Mouse (Mus musculus): ENCODE measurements around the gene Phf12. TPM values are rescaled to one million over a fixed set of nuclear protein-coding genes. Genes with fewer than 3 reads are reported as not detected.

The Phf12 gene
- polyA plus RNA-seq, 1 experiment from 2014 or later = 15.4 TPM

DNA sequence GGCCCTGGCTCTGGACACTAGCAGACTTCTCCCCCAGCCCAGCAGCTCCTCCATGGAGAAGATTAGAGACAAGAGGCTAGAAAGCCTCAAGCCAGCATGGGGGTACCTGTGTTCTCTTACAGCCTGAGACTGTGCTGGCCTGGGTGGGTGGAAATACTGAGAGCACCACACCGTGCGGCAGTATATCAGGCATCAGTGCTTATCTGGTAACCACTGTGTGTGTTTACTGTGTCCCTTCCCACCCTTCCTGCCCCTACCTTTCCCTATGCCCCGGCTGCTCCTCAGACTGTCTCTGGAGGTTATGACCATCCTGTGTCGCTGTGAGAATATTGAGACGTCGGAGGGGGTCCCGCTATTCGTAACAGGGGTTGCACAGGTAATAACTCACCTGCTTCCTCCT, 70.5 kb downstream of the Phf12 start:
- no peak overlapping the region for H3K4me2 ChIP-seq (replicated peaks)
- H3K36me3 ChIP-seq (replicated peaks; ENCODE audit: control insufficient read depth, insufficient read depth) = peaks cover 83% of the 10 kb centered on the region
- H3K9ac ChIP-seq = no peak overlapping the region
- ATAC-seq (ENCODE audit: low FRiP score) (no peak), DNase-seq (ENCODE audit: low spot score) (no peak)
- H3K27ac ChIP-seq = no peak overlapping the region
- H3K27me3 ChIP-seq (ENCODE audit: control insufficient read depth, insufficient read depth, low read length) = no peaks in the 10 kb centered on the region
- WGBS = 89% methylated on average over 8 of the region's 8 CpGs
- no peak overlapping the region for H3K4me3 ChIP-seq (replicated peaks; ENCODE audit: low read length)
- H3K4me1 ChIP-seq (replicated peaks; ENCODE audit: control insufficient read depth, insufficient read depth, low read length) = no peaks in the 10 kb centered on the region
- H3K9me3 ChIP-seq (ENCODE audit: control insufficient read depth, low read length) = no peaks in the 10 kb centered on the region

DNA sequence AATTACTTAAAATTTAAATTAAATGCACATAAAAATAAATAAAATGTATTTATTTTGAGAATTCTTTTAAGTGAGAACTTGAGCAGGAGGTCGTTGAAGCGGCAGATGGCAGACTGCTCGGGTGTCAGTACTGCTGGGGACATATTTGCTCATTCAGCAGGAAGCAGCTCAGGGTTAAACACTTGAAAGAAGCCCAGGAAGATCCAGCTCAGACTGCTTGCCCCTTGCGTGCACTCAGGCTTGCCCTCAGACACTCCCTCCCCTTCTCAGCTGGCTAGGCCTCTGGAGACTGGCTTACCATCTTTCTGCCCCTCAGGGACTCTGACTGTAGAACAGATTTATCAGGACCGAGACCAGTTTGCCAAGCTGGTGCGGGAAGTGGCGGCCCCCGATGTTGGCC, 74.4 kb downstream of the Phf12 start:
- 80% methylated on average over 8 of the region's 8 CpGs for whole genome bisulfite sequencing

DNA sequence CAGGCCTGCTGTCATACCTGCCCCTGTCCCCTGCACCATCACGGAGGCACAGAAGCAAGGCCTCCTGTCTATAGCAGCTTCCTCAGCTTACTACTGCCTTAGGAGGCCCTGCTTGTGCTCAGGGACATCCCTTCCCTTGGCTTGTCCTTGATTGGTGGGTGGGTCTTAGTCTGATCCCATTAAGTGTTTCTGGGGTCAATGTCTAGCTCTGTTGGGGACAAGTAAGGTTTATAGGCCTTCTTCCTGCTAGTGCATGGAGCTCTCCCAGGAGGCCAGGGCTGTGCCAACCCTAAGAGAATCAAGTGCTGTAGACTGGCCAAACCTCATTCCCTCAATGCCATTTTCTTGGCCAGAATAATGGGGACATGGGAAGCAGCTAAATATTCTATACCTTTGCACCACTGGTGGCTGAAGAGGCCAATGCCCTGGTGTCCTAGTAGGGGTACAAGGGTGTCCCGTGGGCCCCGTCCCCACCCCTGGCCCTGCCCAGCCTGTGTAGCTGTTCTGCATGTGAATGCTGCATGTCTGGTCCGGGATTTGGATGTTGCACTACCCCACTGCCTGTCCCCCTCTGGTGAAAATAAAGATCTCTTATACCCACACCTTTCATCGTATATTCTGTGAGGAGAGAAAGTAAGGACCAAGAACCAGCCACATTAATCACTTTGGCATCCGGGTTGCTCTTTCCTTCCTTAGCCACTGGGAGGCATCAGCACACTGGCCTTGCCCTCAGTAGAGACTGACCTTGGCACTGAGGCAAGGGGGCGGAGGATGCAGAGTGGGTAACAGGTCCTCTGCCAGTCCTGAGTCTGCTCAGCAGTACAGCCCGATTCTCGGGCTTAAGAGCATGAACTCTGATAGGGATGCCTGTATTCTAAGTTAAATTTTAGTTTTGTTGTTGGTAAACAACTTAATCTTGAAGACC, 77.5 kb downstream of the Phf12 start:
- H3K4me1 ChIP-seq (replicated peaks; ENCODE audit: control insufficient read depth, insufficient read depth, low read length) = no peaks in the 10 kb centered on the region
- no peak overlapping the region for H3K9ac ChIP-seq
- H3K9me3 ChIP-seq (ENCODE audit: control insufficient read depth, low read length) = no peaks in the 10 kb centered on the region
- DNase-seq (ENCODE audit: low spot score) (peak; percentile 75), ATAC-seq (ENCODE audit: low FRiP score) (peak; percentile 62; the same call in 1 of the 2 replicates)
- H3K4me3 ChIP-seq (replicated peaks; ENCODE audit: low read length) = no peak overlapping the region
- H3K27me3 ChIP-seq (ENCODE audit: control insufficient read depth, insufficient read depth, low read length) = no peaks in the 10 kb centered on the region
- 55% methylated on average over 9 of the region's 9 CpGs for WGBS
- H3K36me3 ChIP-seq (replicated peaks; ENCODE audit: control insufficient read depth, insufficient read depth) = peaks cover 53% of the 10 kb centered on the region
- H3K27ac ChIP-seq = no peak overlapping the region
- no peak overlapping the region for H3K4me2 ChIP-seq (replicated peaks)

More for the DNA sequence above, 74.4 kb downstream of the Phf12 start:
- no peak overlapping the region for H3K9ac ChIP-seq
- no peak overlapping the region for H3K4me2 ChIP-seq (replicated peaks)
- H3K27ac ChIP-seq = no peak overlapping the region
- H3K9me3 ChIP-seq (ENCODE audit: control insufficient read depth, low read length) = no peaks in the 10 kb centered on the region
- DNase-seq (ENCODE audit: low spot score) (no peak), ATAC-seq (ENCODE audit: low FRiP score) (no peak)
- no peak overlapping the region for H3K4me3 ChIP-seq (replicated peaks; ENCODE audit: low read length)
- no peaks in the 10 kb centered on the region for H3K27me3 ChIP-seq (ENCODE audit: control insufficient read depth, insufficient read depth, low read length)
- H3K4me1 ChIP-seq (replicated peaks; ENCODE audit: control insufficient read depth, insufficient read depth, low read length) = no peaks in the 10 kb centered on the region
- H3K36me3 ChIP-seq (replicated peaks; ENCODE audit: control insufficient read depth, insufficient read depth) = peaks cover 82% of the 10 kb centered on the region

DNA sequence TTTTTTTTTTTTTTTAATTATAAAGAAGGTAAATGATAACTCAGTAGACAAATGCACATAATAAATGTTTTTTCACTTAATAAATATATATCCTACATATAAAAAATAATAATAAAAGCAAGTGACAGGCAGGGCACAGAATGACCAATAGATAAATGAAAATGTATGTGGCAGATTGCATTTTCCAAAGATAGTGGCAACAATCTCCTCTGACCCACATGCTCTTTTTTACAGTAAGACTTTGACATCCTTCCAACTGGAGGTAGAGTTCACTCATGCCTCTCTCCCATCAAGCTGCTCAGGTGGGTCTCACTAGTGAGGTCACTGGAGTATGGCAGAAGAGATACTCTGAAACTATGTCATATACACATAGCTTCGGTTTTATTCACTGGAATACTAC, 80.0 kb downstream of the Phf12 start:
- no peak overlapping the region for H3K27ac ChIP-seq
- H3K36me3 ChIP-seq (replicated peaks; ENCODE audit: control insufficient read depth, insufficient read depth) = peaks cover 28% of the 10 kb centered on the region
- H3K9ac ChIP-seq = no peak overlapping the region
- no peaks in the 10 kb centered on the region for H3K4me1 ChIP-seq (replicated peaks; ENCODE audit: control insufficient read depth, insufficient read depth, low read length)
- no peaks in the 10 kb centered on the region for H3K9me3 ChIP-seq (ENCODE audit: control insufficient read depth, low read length)
- no peaks in the 10 kb centered on the region for H3K27me3 ChIP-seq (ENCODE audit: control insufficient read depth, insufficient read depth, low read length)
- ATAC-seq (ENCODE audit: low FRiP score) = no peak
- no peak overlapping the region for H3K4me2 ChIP-seq (replicated peaks)
- no peak overlapping the region for H3K4me3 ChIP-seq (replicated peaks; ENCODE audit: low read length)
- WGBS = 83% methylated on average over 1 of the region's 1 CpGs
- DNase-seq (ENCODE audit: low spot score) = no peak

DNA sequence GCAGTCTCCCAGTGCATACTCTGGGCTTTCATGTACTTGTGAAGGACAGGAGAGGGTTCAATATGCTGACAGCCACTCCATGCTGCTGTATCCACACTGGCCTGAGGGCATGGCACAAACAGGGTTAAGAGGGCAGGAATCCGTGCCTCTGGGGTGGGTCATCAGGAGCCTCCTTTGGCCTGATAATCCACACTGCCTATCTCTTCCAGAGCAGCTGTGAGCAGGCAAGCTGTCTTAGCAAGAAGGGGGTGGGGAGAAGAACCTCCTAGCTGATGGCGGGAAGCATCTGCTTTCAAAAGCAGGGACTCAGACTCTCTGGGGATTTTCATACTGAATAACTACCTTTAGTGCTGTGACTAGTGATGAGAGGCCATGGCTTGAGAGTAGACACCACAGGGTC, 83.4 kb downstream of the Phf12 start:
- Histone ChIP-seq H3K9ac (no peak overlapping the region), H3K4me1 (replicated peaks; ENCODE audit: control insufficient read depth, insufficient read depth, low read length) (no peaks in the 10 kb centered on the region), H3K27me3 (ENCODE audit: control insufficient read depth, insufficient read depth, low read length) (no peaks in the 10 kb centered on the region), H3K27ac (no peak overlapping the region), H3K4me3 (replicated peaks; ENCODE audit: low read length) (no peak overlapping the region), H3K9me3 (ENCODE audit: control insufficient read depth, low read length) (no peaks in the 10 kb centered on the region), H3K36me3 (replicated peaks; ENCODE audit: control insufficient read depth, insufficient read depth) (peaks cover 7% of the 10 kb centered on the region; the same call in 1 of the 2 replicates), H3K4me2 (replicated peaks) (no peak overlapping the region)
- DNase-seq (ENCODE audit: low spot score) (no peak), ATAC-seq (ENCODE audit: low FRiP score) (no peak)
- WGBS = 59% methylated on average over 2 of the region's 2 CpGs

DNA sequence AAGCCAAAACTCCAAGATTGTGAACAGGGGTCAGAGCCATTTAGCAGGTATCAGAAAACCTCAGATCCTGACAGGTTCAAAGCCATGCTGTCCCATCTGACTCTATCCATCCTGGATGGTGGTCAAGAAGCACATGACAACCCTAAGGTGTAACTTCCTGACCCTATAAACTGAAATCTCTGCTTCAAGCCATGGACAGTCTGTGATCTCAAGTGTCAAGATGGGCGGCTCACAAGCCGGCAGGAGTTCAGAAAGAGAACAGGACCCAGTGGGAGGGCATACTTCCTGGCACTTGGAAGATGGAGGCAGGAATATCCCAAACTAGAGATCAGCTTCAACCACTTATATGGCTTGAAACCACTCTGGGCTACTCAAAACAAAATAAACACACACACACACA, 84.1 kb downstream of the Phf12 start:
- Histone ChIP-seq H3K9me3 (ENCODE audit: control insufficient read depth, low read length) (no peaks in the 10 kb centered on the region), H3K36me3 (replicated peaks; ENCODE audit: control insufficient read depth, insufficient read depth) (peaks cover 6% of the 10 kb centered on the region; the same call in 1 of the 2 replicates), H3K27ac (no peak overlapping the region), H3K4me2 (replicated peaks) (no peak overlapping the region), H3K4me3 (replicated peaks; ENCODE audit: low read length) (no peak overlapping the region), H3K4me1 (replicated peaks; ENCODE audit: control insufficient read depth, insufficient read depth, low read length) (no peaks in the 10 kb centered on the region), H3K9ac (no peak overlapping the region), H3K27me3 (ENCODE audit: control insufficient read depth, insufficient read depth, low read length) (no peaks in the 10 kb centered on the region)
- 58% methylated on average over 2 of the region's 2 CpGs for WGBS
- DNase-seq (ENCODE audit: low spot score) (no peak), ATAC-seq (ENCODE audit: low FRiP score) (no peak)

DNA sequence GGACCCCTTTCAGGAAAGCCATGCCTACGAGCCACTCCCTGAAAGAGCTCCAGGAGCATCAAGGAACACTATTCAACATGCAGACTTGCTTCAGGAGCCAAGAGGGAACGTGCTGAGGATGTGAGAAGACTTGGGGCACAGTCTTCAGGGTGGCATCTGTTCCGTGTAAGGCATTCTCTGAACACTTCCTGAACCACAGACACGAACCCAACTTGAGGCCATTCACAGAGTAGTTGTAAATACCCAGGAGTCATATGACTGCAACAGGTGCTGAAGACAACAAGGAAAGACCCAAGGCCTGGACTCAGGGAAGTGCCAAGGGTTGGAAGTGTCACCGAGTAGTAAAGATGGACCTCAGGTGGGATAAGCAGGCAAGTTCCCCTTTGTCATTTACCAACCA, 85.0 kb downstream of the Phf12 start:
- no peaks in the 10 kb centered on the region for H3K4me1 ChIP-seq (replicated peaks; ENCODE audit: control insufficient read depth, insufficient read depth, low read length)
- H3K27me3 ChIP-seq (ENCODE audit: control insufficient read depth, insufficient read depth, low read length) = no peaks in the 10 kb centered on the region
- ATAC-seq (ENCODE audit: low FRiP score) (no peak), DNase-seq (ENCODE audit: low spot score) (no peak)
- H3K27ac ChIP-seq = no peak overlapping the region
- peaks cover 15% of the 10 kb centered on the region for H3K36me3 ChIP-seq (replicated peaks; ENCODE audit: control insufficient read depth, insufficient read depth)
- WGBS = 85% methylated on average over 5 of the region's 5 CpGs
- no peak overlapping the region for H3K9ac ChIP-seq
- no peak overlapping the region for H3K4me2 ChIP-seq (replicated peaks)
- H3K4me3 ChIP-seq (replicated peaks; ENCODE audit: low read length) = no peak overlapping the region
- H3K9me3 ChIP-seq (ENCODE audit: control insufficient read depth, low read length) = no peaks in the 10 kb centered on the region

DNA sequence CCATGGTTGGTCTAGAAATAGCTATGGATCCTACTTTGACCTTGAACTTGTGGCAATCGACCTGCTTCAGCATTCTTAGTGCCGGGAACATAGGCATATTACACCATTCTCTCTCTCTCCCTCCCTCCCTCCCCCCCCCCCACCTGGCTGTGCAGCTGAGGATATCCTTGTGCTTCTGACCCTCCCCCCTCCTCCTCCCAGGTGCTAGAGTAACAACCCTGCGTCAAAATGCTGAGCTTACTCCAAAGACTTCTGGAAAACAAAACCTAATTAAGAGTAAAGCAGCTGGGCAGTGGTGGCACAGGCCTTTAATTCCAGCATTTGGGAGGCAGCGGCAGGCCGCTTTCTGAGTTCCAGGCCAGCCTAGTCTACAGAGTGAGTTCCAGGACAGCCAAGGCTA, 86.6 kb downstream of the Phf12 start:
- Histone ChIP-seq H3K4me2 (replicated peaks) (no peak overlapping the region), H3K4me1 (replicated peaks; ENCODE audit: control insufficient read depth, insufficient read depth, low read length) (no peaks in the 10 kb centered on the region), H3K36me3 (replicated peaks; ENCODE audit: control insufficient read depth, insufficient read depth) (peaks cover 31% of the 10 kb centered on the region), H3K9ac (no peak overlapping the region), H3K9me3 (ENCODE audit: control insufficient read depth, low read length) (no peaks in the 10 kb centered on the region), H3K27me3 (ENCODE audit: control insufficient read depth, insufficient read depth, low read length) (no peaks in the 10 kb centered on the region), H3K27ac (no peak overlapping the region), H3K4me3 (replicated peaks; ENCODE audit: low read length) (no peak overlapping the region)
- ATAC-seq (ENCODE audit: low FRiP score) = no peak
- no peak for DNase-seq (ENCODE audit: low spot score)
- 87% methylated on average over 5 of the region's 5 CpGs for WGBS

DNA sequence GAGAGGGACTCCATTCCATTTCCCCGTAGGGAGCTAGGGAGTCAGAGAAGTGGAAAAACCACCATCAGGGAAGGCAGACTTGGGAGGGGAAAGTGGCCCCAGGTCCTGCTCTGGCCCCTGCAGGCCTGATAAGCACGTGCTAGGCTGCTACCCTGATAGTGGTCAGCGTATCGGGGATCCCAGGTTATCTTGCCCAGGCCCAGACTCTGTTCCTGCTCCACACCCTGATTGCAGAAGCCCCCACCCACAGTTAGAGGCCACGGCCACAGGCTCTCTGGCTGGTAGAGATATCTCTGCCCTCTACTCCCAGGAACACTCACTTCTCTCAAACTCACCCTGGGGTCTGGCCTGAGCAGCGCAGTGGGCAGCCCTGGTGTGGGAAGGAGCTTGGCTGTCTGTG, 87.1 kb downstream of the Phf12 start:
- no peaks in the 10 kb centered on the region for H3K9me3 ChIP-seq (ENCODE audit: control insufficient read depth, low read length)
- H3K36me3 ChIP-seq (replicated peaks; ENCODE audit: control insufficient read depth, insufficient read depth) = peaks cover 36% of the 10 kb centered on the region
- no peak for ATAC-seq (ENCODE audit: low FRiP score)
- no peak for DNase-seq (ENCODE audit: low spot score)
- H3K9ac ChIP-seq = no peak overlapping the region
- H3K27ac ChIP-seq = no peak overlapping the region
- no peaks in the 10 kb centered on the region for H3K27me3 ChIP-seq (ENCODE audit: control insufficient read depth, insufficient read depth, low read length)
- WGBS = 82% methylated on average over 6 of the region's 6 CpGs
- no peaks in the 10 kb centered on the region for H3K4me1 ChIP-seq (replicated peaks; ENCODE audit: control insufficient read depth, insufficient read depth, low read length)
- no peak overlapping the region for H3K4me2 ChIP-seq (replicated peaks)
- H3K4me3 ChIP-seq (replicated peaks; ENCODE audit: low read length) = no peak overlapping the region

All from hindbrain, embryonic 14.5 days (tissue).